Mouse (Mus musculus) layer of hippocampus, postnatal 10 days (tissue): ENCODE measurements at regions not wholly inside any gene's neighbourhood (a gene's known extent, or its start where the extent isn't known, plus 50 kb on each side); places are given as distances from the start of the nearest gene placed in this dataset.

ENCODE experiments used
- DNase-seq, 2 experiments: peaks; one replicate each; pipeline ENCODE4 v3.0.0; 2021; ENCODE audit warnings: low spot score in 2 of 2

DNA sequence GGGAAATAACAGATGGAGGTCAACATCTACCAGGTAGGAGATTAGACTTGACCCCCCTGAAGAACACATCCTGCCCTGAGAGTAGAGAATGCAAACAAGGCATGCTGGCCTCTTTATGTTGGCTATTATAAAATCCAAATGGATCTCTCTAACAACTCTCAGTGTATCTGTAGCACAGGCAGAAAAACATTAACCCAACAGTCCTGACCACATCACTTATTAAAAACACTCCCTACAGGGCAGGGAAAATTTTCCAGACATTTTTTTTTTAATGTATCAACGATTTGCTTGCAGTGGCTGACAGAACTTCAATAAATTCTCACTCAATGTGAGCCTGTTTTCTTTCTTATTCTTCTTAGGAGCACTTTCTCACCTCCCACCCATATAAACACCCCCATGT lies 511.4 kb downstream of the Cdk5rap2 start:
- no peak for DNase-seq

DNA sequence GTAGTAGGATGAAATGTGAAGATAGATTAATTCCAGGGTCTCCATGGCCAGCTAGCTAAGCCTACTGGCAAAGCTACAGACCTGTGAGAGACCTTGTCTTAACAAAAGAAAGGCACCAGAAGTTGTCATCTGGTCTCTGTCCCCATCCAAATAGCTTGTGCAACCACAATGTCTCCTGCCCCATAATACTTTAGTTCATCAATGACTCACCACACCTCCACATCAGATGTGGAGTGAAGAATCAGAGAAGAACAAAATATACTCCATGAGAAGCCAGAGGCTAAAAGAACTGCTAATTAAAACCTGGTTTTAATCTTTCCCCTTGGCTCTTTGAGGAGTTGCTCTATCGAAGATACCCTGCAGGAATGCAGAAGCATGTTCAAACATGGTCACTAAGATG lies 514.1 kb downstream of the Cdk5rap2 start:
- no peak for DNase-seq

DNA sequence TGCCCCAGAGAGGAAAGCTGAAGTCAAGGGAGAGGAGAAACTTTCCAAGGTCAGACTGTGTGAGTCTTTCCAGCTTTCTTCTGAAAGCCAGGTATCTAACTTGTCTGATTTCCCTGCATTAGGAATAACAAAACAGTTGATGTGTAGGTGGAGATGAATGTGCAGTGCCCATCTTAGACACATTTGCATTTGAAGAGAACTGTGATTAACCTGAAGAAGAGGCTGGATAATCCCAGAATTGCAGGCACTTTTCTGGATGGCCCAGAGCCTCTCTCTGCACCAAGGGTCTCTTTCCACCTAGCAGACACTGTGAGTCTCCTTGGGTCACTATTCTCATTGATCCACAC lies 517.4 kb downstream of the Cdk5rap2 start:
- no peak for DNase-seq

DNA sequence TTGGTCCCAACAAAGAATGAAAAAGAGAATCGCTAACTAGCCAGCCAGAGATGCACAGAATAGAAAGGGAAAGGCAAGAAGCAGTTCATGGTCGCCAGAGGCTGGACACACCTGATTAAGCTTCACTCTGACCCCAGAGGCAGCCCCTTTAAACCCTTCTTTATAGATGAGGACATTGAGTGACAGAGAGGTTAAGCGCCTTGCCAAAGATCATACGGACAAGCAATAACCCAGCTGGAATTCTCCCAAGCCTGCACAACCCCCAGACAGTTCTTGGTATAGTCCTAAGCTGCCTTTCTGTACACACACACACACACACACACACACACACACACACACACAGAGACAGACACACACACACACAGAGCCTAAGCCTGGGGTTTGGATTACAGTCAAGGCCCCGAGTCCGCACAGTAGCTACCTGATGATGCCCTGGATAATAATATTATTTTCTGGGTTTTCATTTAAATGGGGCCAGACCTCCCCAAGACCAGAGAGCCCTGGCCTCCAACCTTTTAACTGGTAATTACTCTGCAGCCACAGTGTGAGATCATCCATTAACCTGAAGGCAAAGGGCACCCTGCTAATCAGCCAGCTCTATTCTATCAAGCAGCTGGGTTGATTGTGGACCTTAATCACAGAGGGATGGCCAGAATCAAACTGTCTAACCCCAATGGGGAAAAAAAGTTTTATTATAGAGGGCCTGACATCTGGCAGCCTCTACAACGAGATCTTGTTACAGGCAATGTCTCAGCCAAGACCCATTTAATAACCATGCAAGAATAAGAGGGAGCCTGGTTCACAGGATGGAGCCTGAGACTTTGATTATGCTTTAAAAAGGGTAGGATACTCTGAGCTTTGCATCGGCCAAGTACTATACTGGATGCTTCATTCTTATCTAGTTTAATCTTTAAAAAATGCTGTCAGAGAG lies 518.1 kb downstream of the Cdk5rap2 start:
- no peak for DNase-seq

GRCm38 (mm10) chr4:69890655-69891054 lies 519.6 kb downstream of the Cdk5rap2 start:
- no peak for DNase-seq

DNA sequence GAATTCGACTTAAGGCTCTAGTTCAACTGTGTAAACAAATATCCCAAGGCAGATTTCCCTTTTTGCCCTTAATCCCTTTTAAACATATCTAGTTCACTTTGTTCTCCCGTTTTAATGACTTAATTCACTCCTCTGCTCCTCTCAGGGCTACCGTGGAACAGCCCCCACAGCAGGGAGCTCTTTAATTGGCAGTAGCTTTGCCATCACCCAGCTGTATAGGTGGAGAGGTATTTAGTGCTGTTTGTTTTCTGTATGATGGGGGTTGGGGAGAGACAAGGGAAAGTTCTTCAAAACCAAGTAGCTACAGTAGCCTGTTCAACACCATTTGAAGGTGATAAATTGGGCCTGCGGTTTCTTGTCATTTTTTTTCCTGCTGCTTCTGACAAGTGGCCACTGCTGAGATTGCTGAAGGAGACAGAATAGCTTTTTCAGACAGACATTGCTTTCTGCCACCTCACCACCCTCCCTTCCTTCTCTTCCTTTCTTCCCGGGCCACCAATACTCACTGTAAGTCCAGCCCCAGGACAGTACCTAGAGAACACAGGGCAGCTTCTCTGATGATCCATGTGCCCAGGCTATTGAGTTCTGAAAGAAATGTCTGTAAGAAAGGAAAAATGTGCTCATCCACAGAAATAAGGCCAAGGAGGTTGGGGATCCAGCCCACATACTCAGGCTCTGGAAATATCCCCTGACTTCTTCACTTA lies 520.2 kb downstream of the Cdk5rap2 start:
- DNase-seq: no peak

DNA sequence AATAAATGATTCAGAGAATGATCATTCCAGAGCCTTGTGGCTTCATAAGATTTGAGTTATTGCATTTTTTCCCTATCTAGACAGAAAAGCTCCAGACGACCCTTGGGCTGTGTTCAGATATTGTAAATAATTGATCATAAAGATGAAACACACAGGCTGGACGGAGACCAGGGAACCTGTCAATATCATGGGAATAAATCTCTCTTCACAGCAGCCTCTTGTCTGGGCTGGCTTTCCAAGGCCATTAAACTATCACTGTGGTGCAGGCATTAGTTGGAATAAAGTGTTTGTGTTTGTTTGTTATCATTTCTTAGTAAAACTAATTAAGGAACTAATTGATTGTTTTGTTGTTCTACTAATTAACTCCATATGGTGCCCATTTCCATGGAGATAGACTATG lies 533.5 kb downstream of the Cdk5rap2 start:
- DNase-seq: no peak

DNA sequence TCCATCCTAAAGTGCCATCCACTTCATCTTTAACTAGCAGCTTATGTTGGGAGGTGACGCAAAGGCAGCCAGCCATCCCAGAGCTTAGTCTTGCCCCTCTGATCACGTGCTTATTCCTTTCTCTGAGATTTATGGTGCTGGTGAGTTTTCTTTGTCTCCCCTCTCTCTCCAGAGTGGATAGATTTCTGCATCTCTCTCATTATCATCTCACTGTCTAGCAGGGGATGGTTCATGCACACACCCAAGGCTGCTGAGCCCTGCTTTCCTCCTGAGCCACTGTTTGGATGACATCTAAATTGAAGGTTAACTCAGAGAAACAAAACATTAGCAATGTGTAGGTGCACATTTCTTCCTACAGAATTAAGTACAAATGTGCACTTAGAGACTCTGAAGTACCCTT lies 539.6 kb downstream of the Cdk5rap2 start:
- DNase-seq: no peak

- DNase-seq: no peak
These were observed 555.2 kb downstream of the Cdk5rap2 start for GRCm38 (mm10) chr4:69855001-69855400.

DNA sequence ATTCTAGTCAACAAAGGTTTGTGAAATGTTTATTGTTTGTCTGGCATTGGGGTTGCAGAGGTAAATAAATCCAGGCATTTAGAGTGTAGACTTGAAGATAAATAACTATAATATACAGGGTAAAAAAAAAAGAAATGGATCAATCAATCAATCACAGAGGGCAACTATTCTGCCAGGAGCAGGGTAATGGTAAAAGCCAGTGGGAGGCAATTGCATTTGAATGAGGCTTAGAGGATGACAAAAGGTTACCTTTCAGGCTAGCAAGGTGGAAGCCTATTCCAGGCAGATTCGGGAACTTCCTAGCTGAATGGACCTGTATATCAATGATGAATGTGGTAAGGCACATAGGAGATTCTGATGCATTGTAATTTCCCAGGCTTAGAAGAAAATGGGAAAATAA lies 557.6 kb downstream of the Cdk5rap2 start:
- no peak for DNase-seq

DNA sequence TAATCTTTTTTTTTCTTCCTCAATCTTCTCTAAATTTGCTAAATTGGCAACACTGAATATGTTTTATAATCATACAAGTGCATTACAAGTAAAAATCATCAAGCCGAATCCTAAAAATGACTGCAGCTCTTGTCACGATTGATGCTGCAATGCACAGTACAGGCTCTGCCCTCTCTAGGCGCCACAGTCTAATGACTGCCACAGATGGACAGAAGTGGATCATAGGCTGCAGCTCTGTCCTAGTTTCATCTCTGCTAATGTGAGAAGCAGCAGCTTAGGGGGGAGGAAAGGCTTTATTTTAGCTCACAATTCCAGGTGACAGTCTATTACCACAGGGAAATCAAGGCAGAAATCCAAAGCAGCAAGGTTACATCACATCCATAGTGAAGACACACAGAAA lies 560.8 kb downstream of the Cdk5rap2 start:
- DNase-seq: no peak

DNA sequence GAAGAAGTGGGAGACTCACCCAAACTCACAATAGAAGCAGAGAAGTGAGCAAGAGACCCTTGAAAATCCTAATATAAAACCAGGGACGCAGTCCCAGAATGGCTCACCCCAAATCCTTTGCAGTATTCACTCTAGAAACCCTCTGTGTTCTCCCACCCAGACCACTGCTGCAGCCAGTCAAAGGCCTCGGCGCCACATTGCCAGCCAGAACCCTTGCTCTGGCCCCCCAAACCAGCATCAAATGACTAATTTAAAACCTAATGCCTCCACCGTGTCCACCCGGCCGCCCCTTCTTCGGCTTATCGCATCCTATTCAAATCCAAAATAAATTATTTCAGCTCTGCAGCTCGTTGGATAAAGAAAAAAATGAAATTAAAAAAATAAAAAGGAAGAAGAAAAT lies 570.4 kb downstream of the Cdk5rap2 start:
- no peak for DNase-seq

- DNase-seq: no peak
These were observed 571.3 kb downstream of the Cdk5rap2 start for GRCm38 (mm10) chr4:69838940-69839339.

- DNase-seq: no peak
These were observed 585.4 kb downstream of the Cdk5rap2 start for GRCm38 (mm10) chr4:69824903-69825268.

- peak; percentile 9 to 17 for DNase-seq
These were observed 585.9 kb downstream of the Cdk5rap2 start for GRCm38 (mm10) chr4:69824215-69824902.

DNA sequence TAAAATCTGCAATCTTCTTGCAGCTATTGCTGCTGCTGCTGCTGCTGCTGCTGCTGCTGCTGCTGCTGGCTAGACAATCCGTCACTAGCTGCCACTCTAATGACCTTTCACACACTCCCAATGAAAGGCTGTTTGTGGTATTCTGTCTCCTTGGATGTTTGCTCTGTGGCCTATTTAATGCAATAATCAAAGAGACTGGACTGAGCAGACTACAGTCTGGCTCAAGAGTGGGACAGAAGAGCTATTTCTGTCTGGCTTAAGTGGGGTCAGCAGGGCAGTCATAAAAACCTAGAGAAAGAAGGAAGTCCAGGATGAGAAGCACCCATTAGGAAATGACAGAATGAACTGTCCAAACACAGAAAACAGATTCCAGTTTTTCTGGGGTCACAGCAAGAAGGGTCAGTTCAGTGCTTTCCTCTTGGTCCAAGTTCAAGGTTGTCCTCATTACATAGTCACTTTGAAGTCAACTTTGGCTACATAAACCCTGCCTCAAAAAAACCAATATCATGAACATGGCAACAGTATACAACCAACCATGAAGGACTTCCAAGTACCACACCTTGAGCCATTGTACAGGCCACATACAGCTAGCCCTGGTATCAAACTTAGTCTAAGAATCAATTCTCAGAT lies 586.8 kb downstream of the Cdk5rap2 start:
- no peak for DNase-seq

GRCm38 (mm10) chr4:69818885-69819284 lies 591.4 kb downstream of the Cdk5rap2 start:
- DNase-seq: no peak

DNA sequence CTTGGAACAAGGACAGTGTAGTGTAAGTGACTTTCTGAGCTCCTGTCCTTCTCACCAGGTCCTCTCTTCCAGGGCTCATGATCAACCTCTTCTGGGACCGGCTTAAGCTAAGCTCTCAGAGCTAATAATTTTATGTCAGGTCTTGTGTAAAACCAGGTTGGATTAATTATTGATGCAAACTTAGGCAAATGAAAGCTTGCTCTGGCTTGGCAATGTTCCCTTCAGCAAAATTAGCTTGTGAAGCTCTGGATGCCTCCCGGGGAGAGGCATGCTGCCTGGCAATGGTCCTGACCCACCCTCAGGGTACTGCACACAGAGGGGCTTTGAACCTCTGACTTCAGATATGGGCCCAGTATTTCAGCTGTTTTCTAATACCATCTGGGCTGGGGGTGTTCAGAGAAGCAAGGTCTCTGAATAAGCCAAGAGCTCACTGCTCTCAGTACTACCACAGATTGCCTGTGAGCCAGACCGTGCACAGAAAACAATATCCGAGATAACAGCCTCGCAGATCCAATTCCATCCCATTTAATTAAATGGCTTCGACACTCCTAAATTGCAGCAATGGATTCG lies 624.7 kb downstream of the Cdk5rap2 start:
- peak; percentile 15 to 29 for DNase-seq

- DNase-seq: no peak
These were observed 629.0 kb downstream of the Cdk5rap2 start for GRCm38 (mm10) chr4:69781258-69781657.

DNA sequence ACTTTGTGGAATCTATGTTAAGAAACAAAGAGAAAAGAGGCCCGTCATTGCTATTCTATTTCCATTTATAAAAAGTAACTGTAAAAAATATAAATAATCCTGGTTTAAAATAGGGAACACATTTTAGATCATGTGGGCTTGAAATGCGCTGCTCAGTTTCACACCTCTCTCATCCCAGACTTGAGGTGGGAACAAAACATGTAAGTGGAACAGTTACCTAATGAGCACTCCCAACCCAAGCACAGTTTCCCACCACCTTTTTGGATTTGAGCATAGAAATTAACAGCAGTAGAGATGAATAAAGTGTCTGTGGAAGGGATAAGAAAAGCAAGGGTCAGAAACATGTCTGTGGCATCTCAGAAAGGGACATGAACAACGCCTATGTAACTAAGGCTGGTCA lies 648.4 kb downstream of the Cdk5rap2 start:
- DNase-seq: no peak

- DNase-seq: no peak
These were observed 650.6 kb downstream of the Cdk5rap2 start for GRCm38 (mm10) chr4:69759596-69759995.
